Mouse (Mus musculus) heart, embryonic 13.5 days (tissue): ENCODE data around the gene Dpyd. TPM values are rescaled to one million over a fixed set of nuclear protein-coding genes. Genes with fewer than 3 reads are reported as not detected.

Experiments used
- ATAC-seq: fragments of 200-750 bp; cut with Nextera tagmentation; 2 replicates; pipeline ENCODE4 v1.8.0; 2017; ENCODE audit warnings: moderate TSS enrichment; ENCODE audit not compliant: insufficient number of reproducible peaks, low FRiP score, low TSS enrichment; ENCODE audit errors: extremely low read depth
- H3K27ac ChIP-seq: fragments of 300-500 bp; sonication (generic); replicated peaks from 2 replicates; pipeline ENCODE4 v1.5.1; 2015; ENCODE audit warnings: moderate library complexity, mild to moderate bottlenecking, inconsistent platforms
- H3K27me3 ChIP-seq: fragments of 300-500 bp; sonication (generic); replicated peaks from 2 replicates; pipeline ENCODE4 v1.6.1; 2015; ENCODE audit warnings: mild to moderate bottlenecking, inconsistent platforms
- H3K36me3 ChIP-seq: fragments of 300-500 bp; sonication (generic); 2 replicates; pipeline ENCODE4 v1.6.1; 2015; ENCODE audit warnings: mild to moderate bottlenecking, inconsistent platforms
- H3K4me1 ChIP-seq: fragments of 300-500 bp; sonication (generic); 2 replicates; pipeline ENCODE4 v1.6.1; 2015; ENCODE audit warnings: inconsistent platforms
- H3K4me2 ChIP-seq: fragments of 300-500 bp; sonication (generic); 2 replicates; pipeline ENCODE4 v1.6.1; 2015; ENCODE audit warnings: inconsistent platforms, mild to moderate bottlenecking, moderate library complexity
- H3K4me3 ChIP-seq: fragments of 300-500 bp; sonication (generic); 2 replicates; pipeline ENCODE4 v1.5.1; 2015; ENCODE audit warnings: moderate library complexity, mild to moderate bottlenecking, inconsistent platforms
- H3K9ac ChIP-seq: fragments of 300-500 bp; sonication (generic); 2 replicates; pipeline ENCODE4 v1.6.1; 2015; ENCODE audit warnings: inconsistent platforms, mild to moderate bottlenecking, moderate library complexity
- H3K9me3 ChIP-seq: fragments of 300-500 bp; sonication (generic); 2 replicates; pipeline ENCODE4 v1.6.1; 2016; ENCODE audit warnings: inconsistent platforms
- WGBS: fragments of 180-500 bp; shearing (Covaris S2); methylation state at CpG from one replicate; pipeline ENCODE4 v1.1.7; 2015; ENCODE audit warnings: mixed read lengths; 5-methylcytosine and 5-hydroxymethylcytosine counted together
- polyA plus RNA-seq: library from polyadenylated mRNA; unstranded; fragments of >200 nt; fragmentation: Nextera tagmentation; extraction: Ambion mirVana; gene quantifications from 2 replicates; pipeline ENCODE4 v1.2.1, GENCODE M21; 2015

Dpyd gene
- polyA plus RNA-seq, 1 experiment from 2014 or later, result 2.1 TPM

DNA sequence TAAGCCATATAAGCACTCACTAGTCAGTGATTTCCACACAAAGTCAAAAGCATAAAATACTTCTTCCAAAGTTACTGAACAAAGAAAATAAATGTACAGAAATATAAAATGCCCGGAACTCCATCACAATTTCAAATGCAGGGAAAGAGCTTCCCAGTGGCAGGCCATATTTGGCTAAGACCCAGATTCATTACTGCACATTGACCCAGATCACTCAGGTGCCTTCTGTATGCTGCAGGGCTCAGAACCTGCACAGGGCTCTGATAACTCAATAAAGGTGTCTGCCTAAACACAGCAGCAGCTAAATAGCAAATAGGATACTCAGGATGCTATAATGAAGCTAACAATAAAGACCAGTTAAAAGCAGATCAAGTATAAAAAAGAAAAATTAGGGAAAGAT is 820.5 kb downstream of the Dpyd start:
- no peaks in the 10 kb centered on the region for H3K9me3 ChIP-seq
- no peak overlapping the region for H3K4me2 ChIP-seq
- no peaks in the 10 kb centered on the region for H3K27me3 ChIP-seq
- no peak overlapping the region for H3K27ac ChIP-seq
- H3K4me3 ChIP-seq, result no peak overlapping the region
- no peak for ATAC-seq
- no peaks in the 10 kb centered on the region for H3K4me1 ChIP-seq
- H3K36me3 ChIP-seq, result no peaks in the 10 kb centered on the region
- H3K9ac ChIP-seq, result no peak overlapping the region
- WGBS, result 68% methylated on average over 1 of the region's 1 CpGs

DNA sequence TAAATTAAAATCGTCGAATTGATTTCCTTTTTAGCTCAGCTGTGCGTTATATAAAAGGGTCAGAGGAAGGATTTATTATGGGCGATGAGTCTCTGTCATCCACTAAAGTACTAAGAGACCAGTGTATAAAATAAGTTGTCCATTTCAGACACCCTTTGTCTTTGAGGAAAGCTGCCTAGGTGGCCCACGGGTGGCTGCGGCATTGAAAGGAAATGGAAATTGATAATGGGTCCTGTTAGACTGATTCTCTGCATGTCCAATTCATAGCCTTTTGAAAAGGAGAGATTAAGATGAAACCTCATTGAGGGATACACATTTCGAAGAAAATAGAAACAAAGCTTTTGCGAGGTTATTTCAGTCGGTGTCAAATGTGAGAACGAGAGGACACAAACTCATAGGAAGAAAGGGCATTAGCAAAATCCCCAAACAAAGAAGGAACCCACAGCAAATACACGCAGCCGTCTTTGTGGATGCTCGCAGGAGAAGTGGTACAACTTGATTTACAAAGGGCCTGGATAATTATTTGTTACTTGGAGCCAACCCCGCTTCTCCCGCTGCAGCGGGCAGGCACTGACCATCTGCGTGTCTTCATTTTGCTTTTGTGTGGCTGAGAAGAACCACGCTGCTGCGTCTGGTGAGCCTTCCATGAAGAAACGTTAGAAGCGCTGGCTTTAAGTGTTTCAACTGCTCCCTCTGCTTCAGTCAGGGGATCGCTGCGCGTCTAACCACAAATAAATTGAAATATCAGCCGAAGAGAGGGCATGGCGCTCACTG is 825.6 kb downstream of the Dpyd start:
- no peaks in the 10 kb centered on the region for H3K27me3 ChIP-seq
- H3K9ac ChIP-seq, result no peak overlapping the region
- H3K9me3 ChIP-seq, result no peaks in the 10 kb centered on the region
- H3K4me2 ChIP-seq, result peak overlapping the region; percentile 7; the same call in 1 of the 2 replicates
- no peak for ATAC-seq
- WGBS, result 81% methylated on average over 26 of the region's 26 CpGs
- no peak overlapping the region for H3K4me3 ChIP-seq
- H3K27ac ChIP-seq, result no peak overlapping the region
- H3K4me1 ChIP-seq, result no peaks in the 10 kb centered on the region
- no peaks in the 10 kb centered on the region for H3K36me3 ChIP-seq

- H3K4me3 ChIP-seq, result no peak overlapping the region
- H3K9ac ChIP-seq, result no peak overlapping the region
- no peaks in the 10 kb centered on the region for H3K9me3 ChIP-seq
- no peaks in the 10 kb centered on the region for H3K36me3 ChIP-seq
- no peak overlapping the region for H3K27ac ChIP-seq
- ATAC-seq, result no peak
- H3K4me2 ChIP-seq, result no peak overlapping the region
- WGBS, result 52% methylated on average over 5 of the region's 5 CpGs
- no peaks in the 10 kb centered on the region for H3K27me3 ChIP-seq
- H3K4me1 ChIP-seq, result no peaks in the 10 kb centered on the region
Measured at GRCm38 (mm10) chr3:119397205-119397604, 835.3 kb downstream of the Dpyd start.

GRCm38 (mm10) chr3:119402836-119403728 is 841.2 kb downstream of the Dpyd start:
- 71% methylated on average over 7 of the region's 7 CpGs for WGBS
- H3K9me3 ChIP-seq, result no peaks in the 10 kb centered on the region
- no peak overlapping the region for H3K9ac ChIP-seq
- H3K4me1 ChIP-seq, result no peaks in the 10 kb centered on the region
- no peak overlapping the region for H3K27ac ChIP-seq
- no peaks in the 10 kb centered on the region for H3K27me3 ChIP-seq
- no peak overlapping the region for H3K4me2 ChIP-seq
- no peaks in the 10 kb centered on the region for H3K36me3 ChIP-seq
- ATAC-seq, result no peak
- H3K4me3 ChIP-seq, result no peak overlapping the region

GRCm38 (mm10) chr3:119419087-119419709 is 857.3 kb downstream of the Dpyd start:
- H3K36me3 ChIP-seq, result no peaks in the 10 kb centered on the region
- no peaks in the 10 kb centered on the region for H3K4me1 ChIP-seq
- H3K9ac ChIP-seq, result no peak overlapping the region
- 63% methylated on average over 9 of the region's 9 CpGs for whole genome bisulfite sequencing
- peaks cover 3% of the 10 kb centered on the region; the same call in 1 of the 2 replicates for H3K9me3 ChIP-seq
- H3K27me3 ChIP-seq, result no peaks in the 10 kb centered on the region
- H3K4me2 ChIP-seq, result no peak overlapping the region
- no peak overlapping the region for H3K27ac ChIP-seq
- ATAC-seq, result no peak
- no peak overlapping the region for H3K4me3 ChIP-seq

- peaks cover 3% of the 10 kb centered on the region; the same call in 1 of the 2 replicates for H3K9me3 ChIP-seq
- H3K27me3 ChIP-seq, result no peaks in the 10 kb centered on the region
- no peak for ATAC-seq
- no peak overlapping the region for H3K27ac ChIP-seq
- H3K9ac ChIP-seq, result no peak overlapping the region
- 63% methylated on average over 2 of the region's 2 CpGs for WGBS
- H3K36me3 ChIP-seq, result no peaks in the 10 kb centered on the region
- H3K4me2 ChIP-seq, result no peak overlapping the region
- H3K4me1 ChIP-seq, result no peaks in the 10 kb centered on the region
- H3K4me3 ChIP-seq, result no peak overlapping the region
Measured at GRCm38 (mm10) chr3:119419745-119420144, 857.8 kb downstream of the Dpyd start.

- 50% methylated on average over 8 of the region's 8 CpGs for WGBS
- H3K4me1 ChIP-seq, result no peaks in the 10 kb centered on the region
- H3K9me3 ChIP-seq, result no peaks in the 10 kb centered on the region
- H3K27ac ChIP-seq, result no peak overlapping the region
- ATAC-seq, result no peak
- no peaks in the 10 kb centered on the region for H3K36me3 ChIP-seq
- no peak overlapping the region for H3K9ac ChIP-seq
- no peak overlapping the region for H3K4me3 ChIP-seq
- no peaks in the 10 kb centered on the region for H3K27me3 ChIP-seq
- no peak overlapping the region for H3K4me2 ChIP-seq
Measured at GRCm38 (mm10) chr3:119431339-119431738, 869.4 kb downstream of the Dpyd start.

- no peak for ATAC-seq
- Histone ChIP-seq H3K4me1 (no peaks in the 10 kb centered on the region), H3K4me2 (no peak overlapping the region), H3K36me3 (no peaks in the 10 kb centered on the region), H3K27me3 (no peaks in the 10 kb centered on the region), H3K27ac (no peak overlapping the region), H3K9ac (no peak overlapping the region), H3K4me3 (no peak overlapping the region), H3K9me3 (no peaks in the 10 kb centered on the region)
- WGBS, result 82% methylated on average over 7 of the region's 7 CpGs
Measured at GRCm38 (mm10) chr3:119431757-119432156, 869.8 kb downstream of the Dpyd start.

DNA sequence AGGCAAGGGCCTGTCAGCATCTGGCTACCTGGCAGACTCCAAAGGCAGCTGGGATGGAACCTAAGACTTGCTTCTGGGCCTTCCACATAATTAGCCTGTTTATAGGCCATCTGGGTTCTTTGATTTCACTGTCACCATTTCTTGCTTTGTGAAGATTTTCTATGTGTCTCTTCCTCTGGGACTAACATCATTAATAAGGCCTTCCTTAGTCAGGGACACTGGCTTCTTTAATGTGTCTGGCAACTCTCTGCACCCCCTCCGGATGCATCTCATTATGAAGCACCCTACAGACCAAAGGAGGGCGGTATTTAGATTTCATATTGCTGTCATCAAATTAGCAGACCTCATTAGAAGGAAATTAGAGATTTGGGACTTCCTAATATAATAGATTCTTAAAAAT is 885.6 kb downstream of the Dpyd start:
- H3K27me3 ChIP-seq, result no peaks in the 10 kb centered on the region
- ATAC-seq, result no peak
- H3K36me3 ChIP-seq, result no peaks in the 10 kb centered on the region
- H3K9me3 ChIP-seq, result no peaks in the 10 kb centered on the region
- H3K27ac ChIP-seq, result no peak overlapping the region
- WGBS, result 74% methylated on average over 2 of the region's 2 CpGs
- H3K4me1 ChIP-seq, result no peaks in the 10 kb centered on the region
- H3K9ac ChIP-seq, result no peak overlapping the region
- no peak overlapping the region for H3K4me2 ChIP-seq
- H3K4me3 ChIP-seq, result no peak overlapping the region

DNA sequence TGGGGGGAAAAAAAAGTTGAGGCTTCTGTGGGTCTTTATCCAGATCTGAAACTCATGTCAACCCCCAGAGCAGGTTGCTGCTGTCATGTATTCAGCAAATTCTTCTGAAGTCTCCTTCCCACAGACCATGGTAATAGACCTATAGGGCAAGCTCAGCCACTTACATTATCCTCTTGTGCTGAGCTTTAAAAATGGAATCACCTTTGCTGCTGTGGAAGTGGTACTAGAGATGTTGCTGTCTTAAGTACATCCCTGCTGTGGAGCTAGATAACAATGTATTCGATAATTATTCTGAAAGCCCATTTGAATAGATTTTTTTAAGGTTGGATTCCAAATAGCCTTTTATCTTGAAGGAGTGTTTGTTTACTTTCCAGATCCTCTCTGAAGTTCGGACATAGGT is 902.1 kb downstream of the Dpyd start:
- Histone ChIP-seq H3K36me3 (no peaks in the 10 kb centered on the region), H3K4me1 (no peaks in the 10 kb centered on the region), H3K4me3 (no peak overlapping the region), H3K9ac (no peak overlapping the region), H3K27ac (no peak overlapping the region), H3K4me2 (no peak overlapping the region), H3K27me3 (no peaks in the 10 kb centered on the region), H3K9me3 (no peaks in the 10 kb centered on the region)
- 66% methylated on average over 2 of the region's 2 CpGs for WGBS
- no peak for ATAC-seq

DNA sequence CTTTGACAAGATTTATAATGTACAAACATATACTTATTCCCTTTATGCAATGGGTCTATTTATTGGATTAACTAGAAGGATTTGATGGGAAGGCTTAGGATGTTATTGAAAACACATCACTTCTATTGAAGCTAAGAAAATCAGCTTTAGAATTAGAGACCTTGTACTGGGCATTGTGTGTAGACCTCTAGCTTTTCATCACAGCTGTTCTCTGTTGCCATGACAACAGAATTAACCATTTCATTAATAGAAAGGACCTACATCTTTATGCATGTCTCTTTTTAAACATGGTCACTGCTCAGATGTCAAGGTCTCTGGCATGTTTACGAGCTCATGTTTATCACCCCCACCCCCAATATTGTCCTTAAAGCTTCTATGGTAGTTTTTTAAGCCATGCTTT is 902.5 kb downstream of the Dpyd start:
- ATAC-seq, result no peak
- WGBS, result 74% methylated on average over 1 of the region's 1 CpGs
- Histone ChIP-seq H3K4me1 (no peaks in the 10 kb centered on the region), H3K36me3 (no peaks in the 10 kb centered on the region), H3K4me3 (no peak overlapping the region), H3K9me3 (no peaks in the 10 kb centered on the region), H3K27me3 (no peaks in the 10 kb centered on the region), H3K4me2 (no peak overlapping the region), H3K27ac (no peak overlapping the region), H3K9ac (no peak overlapping the region)
